Mouse (Mus musculus) midbrain, postnatal 0 days (tissue): Measurements from ENCODE around the gene Cdk9. TPM values are rescaled to one million over a fixed set of nuclear protein-coding genes. Genes with fewer than 3 reads are reported as not detected.

Experiments used
- ATAC-seq: fragments of 200-750 bp; cut with Nextera tagmentation; 2 replicates; pipeline ENCODE4 v1.8.0; 2017; ENCODE audit warnings: moderate number of reproducible peaks, mild to moderate bottlenecking, moderate TSS enrichment, moderate library complexity; ENCODE audit not compliant: low FRiP score
- DNase-seq: peaks from one replicate; pipeline ENCODE4 v3.0.0-alpha.2; 2015; ENCODE audit warnings: low spot score
- H3K27ac ChIP-seq: fragments of 300-500 bp; sonication (generic); 2 replicates; pipeline ENCODE4 v1.5.1; 2014; ENCODE audit warnings: low read depth, mild to moderate bottlenecking, low read length, mixed read lengths
- H3K27me3 ChIP-seq: fragments of 300-500 bp; sonication (generic); 2 replicates; pipeline ENCODE4 v1.6.1; 2014; ENCODE audit warnings: low read length, control low read depth, mixed read lengths; ENCODE audit not compliant: insufficient read depth
- H3K36me3 ChIP-seq: fragments of 300-500 bp; sonication (generic); 2 replicates; pipeline ENCODE4 v1.6.1; 2014; ENCODE audit warnings: low read length, control low read depth, mixed read lengths; ENCODE audit not compliant: insufficient read depth
- H3K4me1 ChIP-seq: fragments of 300-500 bp; sonication (generic); 2 replicates; pipeline ENCODE4 v1.6.1; 2014; ENCODE audit warnings: mild to moderate bottlenecking, control low read depth, antibody characterized with exemption, low read length, mixed read lengths; ENCODE audit not compliant: insufficient read depth
- H3K4me2 ChIP-seq: fragments of 300-500 bp; sonication (generic); 2 replicates; pipeline ENCODE4 v1.6.1; 2014; ENCODE audit warnings: low read depth, mild to moderate bottlenecking, low read length, mixed read lengths; ENCODE audit not compliant: poor library complexity, severe bottlenecking
- H3K4me3 ChIP-seq: fragments of 300-500 bp; sonication (generic); 2 replicates; pipeline ENCODE4 v1.5.1; 2014; ENCODE audit warnings: low read depth, mild to moderate bottlenecking, low read length, moderate library complexity
- H3K9ac ChIP-seq: fragments of 300-500 bp; sonication (generic); replicated peaks from 2 replicates; pipeline ENCODE4 v1.6.1; 2014; ENCODE audit warnings: mild to moderate bottlenecking, low read length, moderate library complexity, mixed read lengths; ENCODE audit not compliant: poor library complexity, severe bottlenecking
- H3K9me3 ChIP-seq: fragments of 300-500 bp; sonication (generic); 2 replicates; pipeline ENCODE4 v1.6.1; 2016; ENCODE audit warnings: low read length, control low read depth
- CTCF ChIP-seq: IDR thresholded peaks from 2 replicates; pipeline ENCODE4 v1.5.1; 2016; ENCODE audit warnings: antibody characterized with exemption, mild to moderate bottlenecking
- WGBS: fragments of 180-500 bp; shearing (Covaris S2); extraction: QIAGEN DNeasy Blood & Tissue Kit; methylation state at CpG from one replicate; pipeline ENCODE4 v1.1.7; 2014; 5-methylcytosine and 5-hydroxymethylcytosine counted together
- polyA plus RNA-seq: library from polyadenylated mRNA; unstranded; fragments of >200 nt; fragmentation: Nextera tagmentation; extraction: Ambion mirVana; gene quantifications from 2 replicates; pipeline ENCODE4 v1.2.1, GENCODE M21; 2015
- total RNA-seq: library from RNA; depleted of rRNA; stranded (reverse); fragments of >200 nt; gene quantifications from 2 replicates; pipeline ENCODE4 v1.2.3, GENCODE M21; 2014

The Cdk9 gene
- total and polyA plus RNA-seq, 2 experiments from 2014 or later: 59.4 to 88.1 TPM

DNA sequence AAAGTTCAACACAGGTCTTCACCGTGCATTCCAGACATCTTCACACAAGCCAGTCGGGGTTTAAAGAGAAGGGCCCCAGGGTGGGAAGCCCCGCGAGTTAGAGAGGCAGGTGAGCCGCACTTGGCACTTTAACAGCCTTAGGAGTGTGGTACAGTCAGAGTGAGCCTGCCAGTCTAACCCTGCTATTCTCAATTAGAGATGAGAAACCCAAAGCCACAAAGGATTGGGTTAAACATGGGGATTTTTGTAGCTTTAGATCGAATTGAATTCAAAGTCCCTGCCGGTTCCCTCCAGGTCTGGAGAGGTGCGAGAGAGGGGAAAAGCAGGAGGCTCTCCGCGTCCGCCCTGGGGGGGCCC is 28.0 kb upstream of the Cdk9 start, which contains the start of gene 6330409D20Rik:
6330409D20Rik (minus strand) TSS at position 101 of the 357 bp plus-strand sequence.
- Histone ChIP-seq H3K27ac (peak within 1 kb of the TSS; percentile 93), H3K27me3 (no peaks in the 10 kb centered on the region), H3K4me2 (peak within 1 kb of the TSS; percentile 71), H3K4me3 (peak within 1 kb of the TSS; percentile 86), H3K9ac (peak within 1 kb of the TSS; percentile 97), H3K9me3 (no peaks in the 10 kb centered on the region), H3K36me3 (peaks cover 14% of the 10 kb centered on the region), H3K4me1 (peaks cover 8% of the 10 kb centered on the region; the same call in 1 of the 2 replicates)
- 6% methylated on average over 11 of the region's 11 CpGs for WGBS
- ATAC-seq (no peak), DNase-seq (no peak)
- TF ChIP-seq CTCF: no peak

GRCm38 (mm10) chr2:32739311-32739710 is 26.4 kb upstream of the Cdk9 start:
- 75% methylated on average over 4 of the region's 4 CpGs for whole genome bisulfite sequencing

DNA sequence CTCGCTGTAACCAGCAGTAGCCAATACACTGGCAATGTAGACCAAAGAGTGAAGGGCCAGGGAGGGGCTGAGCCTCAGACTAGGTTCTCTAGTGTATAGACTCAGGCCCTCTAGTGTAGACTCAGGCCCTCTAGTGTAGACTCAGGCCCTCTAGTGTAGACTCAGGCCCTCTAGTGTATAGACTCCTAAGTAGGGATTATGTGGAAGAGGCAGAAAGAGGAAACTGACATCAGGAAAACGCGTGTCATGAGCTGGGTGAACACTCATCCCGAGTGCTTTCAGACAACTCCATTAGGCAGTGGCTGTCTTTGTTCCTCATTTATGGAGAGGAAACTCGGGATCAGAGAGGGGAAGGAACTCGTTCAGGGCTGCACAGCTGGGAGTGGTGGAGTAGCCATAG is 24.1 kb upstream of the Cdk9 start:
- WGBS: 55% methylated on average over 6 of the region's 6 CpGs
- ATAC-seq (no peak), DNase-seq (no peak)
- no peaks in the 10 kb centered on the region for H3K4me1 ChIP-seq
- no peak for TF ChIP-seq CTCF
- no peaks in the 10 kb centered on the region for H3K27me3 ChIP-seq
- no peaks in the 10 kb centered on the region for H3K9me3 ChIP-seq
- H3K9ac ChIP-seq: no peak overlapping the region
- H3K27ac ChIP-seq: no peak overlapping the region
- H3K4me3 ChIP-seq: no peak overlapping the region
- no peak overlapping the region for H3K4me2 ChIP-seq
- no peaks in the 10 kb centered on the region for H3K36me3 ChIP-seq

More at GRCm38 (mm10) chr2:32739311-32739710, 26.4 kb upstream of the Cdk9 start:
- Histone ChIP-seq H3K9me3 (no peaks in the 10 kb centered on the region), H3K4me3 (no peak overlapping the region), H3K27me3 (no peaks in the 10 kb centered on the region), H3K9ac (no peak overlapping the region), H3K4me1 (peaks cover 8% of the 10 kb centered on the region; the same call in 1 of the 2 replicates), H3K27ac (no peak overlapping the region), H3K4me2 (no peak overlapping the region), H3K36me3 (no peaks in the 10 kb centered on the region; the same call in 1 of the 2 replicates)
- ATAC-seq: no peak
- TF ChIP-seq CTCF: no peak
- DNase-seq: no peak

- Histone ChIP-seq H3K4me2 (no peak overlapping the region), H3K9ac (no peak overlapping the region), H3K4me1 (no peaks in the 10 kb centered on the region), H3K4me3 (no peak overlapping the region), H3K9me3 (no peaks in the 10 kb centered on the region), H3K36me3 (no peaks in the 10 kb centered on the region), H3K27me3 (no peaks in the 10 kb centered on the region), H3K27ac (no peak overlapping the region)
- no peak for ATAC-seq
- no peak for TF ChIP-seq CTCF
- WGBS: 34% methylated on average over 3 of the region's 3 CpGs
- DNase-seq: no peak
Measured at GRCm38 (mm10) chr2:32736306-32736829, 23.5 kb upstream of the Cdk9 start.

DNA sequence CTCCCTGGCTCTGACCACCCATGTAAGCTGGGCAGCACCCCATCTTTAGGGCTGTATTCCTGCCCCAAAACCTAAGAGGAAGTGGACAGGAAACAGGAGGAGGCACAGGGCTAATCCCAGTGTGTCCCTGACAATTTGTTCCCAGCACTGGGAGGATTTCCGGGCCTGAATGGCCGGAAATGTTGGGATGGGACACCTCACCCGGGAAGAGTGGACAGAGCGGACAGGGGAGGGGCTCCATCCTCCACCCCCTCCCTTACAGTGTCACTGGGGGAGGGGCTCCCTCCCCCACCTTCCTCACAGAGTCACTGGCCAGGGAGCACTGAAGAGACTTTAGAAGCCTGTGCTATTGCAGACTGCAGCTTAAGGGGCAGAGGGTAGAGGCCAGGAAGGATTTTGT is 22.1 kb upstream of the Cdk9 start:
- WGBS: 43% methylated on average over 4 of the region's 4 CpGs
- no peaks in the 10 kb centered on the region for H3K36me3 ChIP-seq
- DNase-seq: no peak

GRCm38 (mm10) chr2:32734480-32734879 is 21.6 kb upstream of the Cdk9 start:
- Histone ChIP-seq H3K4me2 (no peak overlapping the region), H3K4me3 (no peak overlapping the region), H3K9me3 (no peaks in the 10 kb centered on the region), H3K4me1 (no peaks in the 10 kb centered on the region), H3K36me3 (no peaks in the 10 kb centered on the region), H3K9ac (no peak overlapping the region), H3K27ac (no peak overlapping the region), H3K27me3 (no peaks in the 10 kb centered on the region)
- TF ChIP-seq CTCF: no peak
- WGBS: 30% methylated on average over 4 of the region's 4 CpGs
- DNase-seq: no peak
- no peak for ATAC-seq

More for the DNA sequence above, 22.1 kb upstream of the Cdk9 start:
- H3K9me3 ChIP-seq: no peaks in the 10 kb centered on the region
- no peak for TF ChIP-seq CTCF
- no peak overlapping the region for H3K9ac ChIP-seq
- ATAC-seq: no peak
- no peaks in the 10 kb centered on the region for H3K27me3 ChIP-seq
- no peaks in the 10 kb centered on the region for H3K4me1 ChIP-seq
- H3K27ac ChIP-seq: no peak overlapping the region
- no peak overlapping the region for H3K4me2 ChIP-seq
- H3K4me3 ChIP-seq: no peak overlapping the region
